Mouse (Mus musculus) kidney, postnatal 0 days (tissue): ENCODE measurements around the gene Olfr340. TPM values are rescaled to one million over a fixed set of nuclear protein-coding genes. Genes with fewer than 3 reads are reported as not detected.
"Not testable (repeated sequence)": the region's sequence is repeated elsewhere in the genome, so short reads cannot be mapped to it uniquely, and the experiment has no call there.

Experiments
- ATAC-seq: fragments of 200-750 bp; cut with Nextera tagmentation; replicated peaks from 2 replicates; pipeline ENCODE4 v1.8.0; 2017; ENCODE audit warnings: low read depth, moderate number of reproducible peaks, moderate TSS enrichment, moderate library complexity; ENCODE audit not compliant: low FRiP score
- DNase-seq: peaks from one replicate; pipeline ENCODE4 v3.0.0-alpha.2; 2016; ENCODE audit warnings: low spot score
- H3K27ac ChIP-seq: fragments of 300-500 bp; sonication (generic); 2 replicates; pipeline ENCODE4 v1.5.1; 2014; ENCODE audit warnings: mild to moderate bottlenecking
- H3K27me3 ChIP-seq: fragments of 300-500 bp; sonication (generic); 2 replicates; pipeline ENCODE4 v1.6.1; 2014; ENCODE audit warnings: low read length, mixed read lengths; ENCODE audit not compliant: insufficient read depth
- H3K36me3 ChIP-seq: fragments of 300-500 bp; sonication (generic); 2 replicates; pipeline ENCODE4 v1.6.1; 2014; ENCODE audit warnings: low read length, mixed read lengths; ENCODE audit not compliant: insufficient read depth
- H3K4me1 ChIP-seq: fragments of 300-500 bp; sonication (generic); replicated peaks from 2 replicates; pipeline ENCODE4 v1.6.1; 2014; ENCODE audit warnings: antibody characterized with exemption, low read length, mixed read lengths; ENCODE audit not compliant: insufficient read depth
- H3K4me2 ChIP-seq: fragments of 300-500 bp; sonication (generic); 2 replicates; pipeline ENCODE4 v1.6.1; 2014; ENCODE audit warnings: mild to moderate bottlenecking, low read length, moderate library complexity, mixed read lengths
- H3K4me3 ChIP-seq: fragments of 300-500 bp; sonication (generic); replicated peaks from 2 replicates; pipeline ENCODE4 v1.5.1; 2014; ENCODE audit warnings: low read depth, low read length
- H3K9ac ChIP-seq: fragments of 300-500 bp; sonication (generic); 2 replicates; pipeline ENCODE4 v1.6.1; 2014; ENCODE audit warnings: low read depth, low read length
- H3K9me3 ChIP-seq: fragments of 300-500 bp; sonication (generic); replicated peaks from 2 replicates; pipeline ENCODE4 v1.6.1; 2016; ENCODE audit warnings: low read length, inconsistent platforms, mixed read lengths
- CTCF ChIP-seq: IDR thresholded peaks from 2 replicates; pipeline ENCODE4 v1.5.1; 2016; ENCODE audit warnings: antibody characterized with exemption, low read depth, mild to moderate bottlenecking, moderate library complexity
- WGBS: fragments of 180-500 bp; shearing (Covaris S2); extraction: QIAGEN DNeasy Blood & Tissue Kit; methylation state at CpG from one replicate; pipeline ENCODE4 v1.1.7; 2014; 5-methylcytosine and 5-hydroxymethylcytosine counted together
- polyA plus RNA-seq: library from polyadenylated mRNA; unstranded; fragments of >200 nt; fragmentation: Nextera tagmentation; extraction: Ambion mirVana; gene quantifications from 2 replicates; pipeline ENCODE4 v1.2.1, GENCODE M21; 2015

The Olfr340 gene
- polyA plus RNA-seq = not detected in 2 replicates

DNA sequence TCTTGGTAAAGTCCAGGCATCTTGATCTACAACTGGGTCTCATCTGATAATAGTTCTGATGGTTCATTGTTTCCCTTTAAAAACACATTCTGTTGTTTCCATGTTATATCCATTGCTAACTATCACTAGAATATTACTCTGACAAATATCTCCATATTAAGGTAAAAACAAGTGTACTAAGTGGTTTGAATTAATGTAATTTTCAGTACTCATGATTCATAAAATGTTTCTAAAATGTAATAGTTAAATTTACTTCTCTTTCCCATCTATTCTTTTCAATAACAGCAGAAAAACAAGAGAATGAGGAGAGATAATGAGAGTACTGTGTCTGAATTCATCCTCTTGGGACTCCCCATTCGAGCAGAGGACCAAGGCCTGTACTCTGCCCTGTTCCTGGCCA is at the start of gene Olfr340:
Olfr340 (plus strand) TSS at position 301 of the 400 bp plus-strand sequence.
- no peaks in the 10 kb centered on the region for H3K27me3 ChIP-seq
- H3K36me3 ChIP-seq = no peaks in the 10 kb centered on the region
- H3K4me1 ChIP-seq = no peaks in the 10 kb centered on the region
- H3K9ac ChIP-seq = no peak within 1 kb of the TSS
- no peak within 1 kb of the TSS for H3K27ac ChIP-seq
- WGBS = 74% methylated on average over 1 of the region's 1 CpGs
- ATAC-seq = no peak
- H3K4me2 ChIP-seq = no peak within 1 kb of the TSS
- no peak for TF ChIP-seq CTCF
- H3K9me3 ChIP-seq = no peaks in the 10 kb centered on the region
- no peak within 1 kb of the TSS for H3K4me3 ChIP-seq
- no peak for DNase-seq

DNA sequence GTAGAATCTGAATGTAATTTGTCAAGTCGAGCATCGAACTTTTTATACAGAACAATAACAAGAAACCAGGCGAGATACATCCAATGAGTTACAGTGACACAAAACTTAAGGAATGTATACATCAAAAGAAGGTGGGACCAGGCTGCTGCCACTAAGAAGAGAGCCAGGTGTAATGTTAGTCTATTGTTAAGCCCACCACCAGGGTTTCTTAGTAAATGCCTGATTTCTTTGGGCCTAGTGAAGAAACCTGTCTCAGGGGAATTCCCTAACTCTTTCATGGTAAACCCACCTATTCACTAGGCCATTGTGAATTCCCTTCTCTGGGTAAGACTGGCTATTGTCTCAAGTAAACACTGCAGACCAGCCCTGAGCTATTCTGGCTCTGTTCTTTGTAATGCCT is 37.2 kb upstream of the Olfr340 start:
- not testable (repeated sequence) for H3K9ac ChIP-seq, H3K9me3 ChIP-seq, H3K27me3 ChIP-seq, H3K36me3 ChIP-seq, DNase-seq, H3K27ac ChIP-seq, H3K4me2 ChIP-seq, H3K4me1 ChIP-seq, H3K4me3 ChIP-seq, ATAC-seq
- 87% methylated on average over 3 of the region's 3 CpGs for WGBS

DNA sequence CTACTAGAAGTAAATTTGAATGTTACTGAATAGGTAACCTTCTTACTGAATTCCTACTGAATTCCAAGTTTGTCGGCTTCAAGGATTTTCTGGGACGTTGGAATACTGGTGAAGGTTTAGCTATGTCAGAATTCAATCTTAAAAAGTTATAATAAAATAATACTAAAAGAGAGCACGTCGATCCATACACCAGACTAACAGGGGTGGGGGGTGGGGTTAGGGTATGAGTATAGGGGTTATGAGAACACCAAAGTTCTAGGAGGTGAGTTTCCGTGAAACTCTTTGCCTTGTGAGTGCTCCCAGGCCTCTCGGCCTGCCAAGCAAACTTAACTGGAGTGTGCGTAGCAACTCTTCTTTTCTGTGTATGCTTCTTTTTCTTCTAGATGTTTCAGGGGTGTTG is 36.8 kb upstream of the Olfr340 start:
- H3K27me3 ChIP-seq, H3K4me3 ChIP-seq, H3K4me2 ChIP-seq, DNase-seq, ATAC-seq, H3K9me3 ChIP-seq, H3K4me1 ChIP-seq, H3K27ac ChIP-seq, H3K9ac ChIP-seq, H3K36me3 ChIP-seq: not testable (repeated sequence)
- WGBS = 90% methylated on average over 7 of the region's 7 CpGs

DNA sequence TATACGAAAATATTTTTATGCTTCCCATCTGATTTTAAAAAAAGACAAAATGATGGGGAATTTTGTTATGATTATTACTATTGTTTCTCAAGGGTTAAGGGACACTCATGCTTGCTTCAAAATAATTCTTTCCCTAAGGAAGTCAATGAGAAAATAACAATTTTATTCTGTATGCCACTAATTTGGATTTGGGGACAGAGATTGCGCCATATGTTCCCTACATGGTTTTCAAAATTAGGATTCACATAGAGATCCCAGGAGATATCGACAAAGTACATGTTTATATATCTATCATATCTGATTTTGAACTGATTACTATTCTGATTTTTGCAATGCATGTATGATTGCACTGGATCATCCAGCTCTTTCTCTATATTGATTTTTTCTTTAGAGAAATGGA is 33.7 kb upstream of the Olfr340 start, which contains the start of gene Olfr339:
Olfr339 (plus strand) TSS at position 301 of the 400 bp plus-strand sequence.
- no peak for TF ChIP-seq CTCF
- Histone ChIP-seq H3K4me2 (no peak within 1 kb of the TSS), H3K36me3 (no peaks in the 10 kb centered on the region), H3K4me3 (no peak within 1 kb of the TSS), H3K9me3 (no peaks in the 10 kb centered on the region), H3K9ac (no peak within 1 kb of the TSS), H3K27ac (no peak within 1 kb of the TSS), H3K27me3 (no peaks in the 10 kb centered on the region), H3K4me1 (no peaks in the 10 kb centered on the region)
- DNase-seq (no peak), ATAC-seq (no peak)
- 87% methylated on average over 3 of the region's 3 CpGs for WGBS

DNA sequence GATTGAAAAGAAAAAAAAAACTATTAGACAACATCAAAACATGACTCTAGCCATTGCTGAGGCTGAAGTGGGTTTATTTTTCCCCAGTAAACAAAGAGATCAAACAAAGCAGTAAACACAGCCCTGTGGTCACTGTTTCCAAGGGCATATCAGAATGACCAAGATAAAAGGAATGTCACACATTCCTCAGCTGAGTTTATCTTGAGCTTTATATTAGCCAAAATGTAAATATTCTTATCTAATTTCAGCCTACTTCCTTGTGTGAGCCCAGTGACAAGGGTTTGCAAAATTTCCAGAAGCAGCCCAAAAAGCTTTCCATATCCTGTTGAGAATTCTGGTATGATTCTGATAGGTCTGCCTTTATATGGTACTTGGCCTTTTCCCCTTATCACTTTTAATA is 21.2 kb downstream of the Olfr340 start:
- no peaks in the 10 kb centered on the region for H3K9me3 ChIP-seq
- TF ChIP-seq CTCF = no peak
- ATAC-seq = no peak

DNA sequence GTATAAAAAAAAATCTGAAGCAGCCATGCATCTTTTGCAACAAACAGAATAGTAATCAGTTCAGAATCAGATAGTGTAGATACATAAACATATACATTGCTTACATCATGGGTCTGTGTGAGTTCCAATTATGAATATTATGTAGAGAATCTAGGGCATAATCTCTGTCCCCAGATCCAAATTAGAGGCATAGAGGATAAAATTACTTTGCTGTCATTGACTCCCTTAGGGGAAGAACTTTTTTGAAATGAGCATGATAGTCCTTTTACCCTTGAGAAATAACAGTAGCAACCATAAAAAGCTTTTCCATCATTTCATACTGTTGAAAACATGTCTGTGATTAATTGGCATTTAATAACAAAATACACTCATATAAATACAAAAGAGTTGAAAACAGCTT is 30.0 kb downstream of the Olfr340 start, which contains the start of gene Olfr341:
Olfr341 (minus strand) TSS at position 101 of the 400 bp plus-strand sequence.
- no peak within 1 kb of the TSS for H3K27ac ChIP-seq

More for the DNA sequence above, 21.2 kb downstream of the Olfr340 start:
- Histone ChIP-seq H3K4me1 (no peaks in the 10 kb centered on the region), H3K9ac (no peak overlapping the region), H3K4me2 (no peak overlapping the region), H3K4me3 (no peak overlapping the region), H3K36me3 (no peaks in the 10 kb centered on the region), H3K27me3 (no peaks in the 10 kb centered on the region), H3K27ac (no peak overlapping the region)
- DNase-seq = no peak

More for the DNA sequence above, 30.0 kb downstream of the Olfr340 start, which contains the start of gene Olfr341:
- no peaks in the 10 kb centered on the region for H3K27me3 ChIP-seq
- H3K36me3 ChIP-seq = no peaks in the 10 kb centered on the region
- no peak within 1 kb of the TSS for H3K4me2 ChIP-seq
- no peak within 1 kb of the TSS for H3K9ac ChIP-seq
- no peak for ATAC-seq
- no peak for DNase-seq
- H3K4me3 ChIP-seq = no peak within 1 kb of the TSS
- no peaks in the 10 kb centered on the region for H3K4me1 ChIP-seq
- H3K9me3 ChIP-seq = no peaks in the 10 kb centered on the region
- no peak for TF ChIP-seq CTCF

Other genes with a start within 250 kb of the Olfr340 start
- gene Ptgs1, start 222.2 kb upstream of the Olfr340 start, polyA plus RNA-seq = 41.9 and 42.0 TPM in 2 replicates
- gene Olfr338, start 79.1 kb upstream of the Olfr340 start, polyA plus RNA-seq = not detected in 2 replicates
- not detected in 2 replicates for gene Olfr339, start 33.6 kb upstream of the Olfr340 start, polyA plus RNA-seq
- gene Olfr341, start 29.9 kb downstream of the Olfr340 start, polyA plus RNA-seq = not detected in 2 replicates
- gene Olfr342, start 72.4 kb downstream of the Olfr340 start, polyA plus RNA-seq = not detected in 2 replicates
- not detected in 2 replicates for gene Olfr344, start 114.1 kb downstream of the Olfr340 start, polyA plus RNA-seq
- not detected in 2 replicates for gene Olfr345, start 187.5 kb downstream of the Olfr340 start, polyA plus RNA-seq
- gene Olfr346, start 233.2 kb downstream of the Olfr340 start, polyA plus RNA-seq = not detected in 2 replicates